Mouse (Mus musculus) forebrain, embryonic 14.5 days (tissue): ENCODE results near the gene Gmeb2. TPM values are rescaled to one million over a fixed set of nuclear protein-coding genes. Genes with fewer than 3 reads are reported as not detected.
A peak's percentile ranks its signal among the peaks of the same experiment; 100 is the strongest.

Experiments used
- ATAC-seq: fragments of 200-750 bp; cut with Nextera tagmentation; 2 replicates; pipeline ENCODE4 v1.8.0; 2017; ENCODE audit warnings: mild to moderate bottlenecking, moderate library complexity
- DNase-seq: peaks from one replicate; pipeline ENCODE4 v3.0.0-alpha.2; 2015; ENCODE audit warnings: low spot score
- H3K27ac ChIP-seq: fragments of 300-500 bp; sonication (generic); 2 replicates; pipeline ENCODE4 v1.5.1; 2014; ENCODE audit warnings: low read depth, mild to moderate bottlenecking, control low read depth, low read length, moderate library complexity
- H3K27me3 ChIP-seq: fragments of 300-500 bp; sonication (generic); replicated peaks from 2 replicates; pipeline ENCODE4 v1.6.1; 2014; ENCODE audit warnings: low read length, control low read depth, mixed read lengths; ENCODE audit not compliant: control insufficient read depth, insufficient read depth
- H3K36me3 ChIP-seq: fragments of 300-500 bp; sonication (generic); 2 replicates; pipeline ENCODE4 v1.6.1; 2014; ENCODE audit warnings: low read length, control low read depth; ENCODE audit not compliant: control insufficient read depth, insufficient read depth
- H3K4me1 ChIP-seq: fragments of 300-500 bp; sonication (generic); 2 replicates; pipeline ENCODE4 v1.6.1; 2014; ENCODE audit warnings: antibody characterized with exemption, low read length, control low read depth; ENCODE audit not compliant: control insufficient read depth, insufficient read depth
- H3K4me2 ChIP-seq: fragments of 300-500 bp; sonication (generic); 2 replicates; pipeline ENCODE4 v1.6.1; 2014; ENCODE audit warnings: mild to moderate bottlenecking, control low read depth, low read length
- H3K4me3 ChIP-seq: fragments of 300-500 bp; sonication (generic); 2 replicates; pipeline ENCODE4 v1.5.1; 2014; ENCODE audit warnings: low read depth, low read length, control low read depth
- H3K9ac ChIP-seq: fragments of 300-500 bp; sonication (generic); 2 replicates; pipeline ENCODE4 v1.6.1; 2014; ENCODE audit warnings: mild to moderate bottlenecking, low read length, control low read depth, moderate library complexity
- H3K9me3 ChIP-seq: fragments of 300-500 bp; sonication (generic); replicated peaks from 2 replicates; pipeline ENCODE4 v1.6.1; 2016; ENCODE audit warnings: low read length, control low read depth, mixed read lengths; ENCODE audit not compliant: control insufficient read depth
- WGBS: fragments of 180-500 bp; shearing (Covaris S2); extraction: QIAGEN DNeasy Blood & Tissue Kit; methylation state at CpG from one replicate; pipeline ENCODE4 v1.1.7; 2014; 5-methylcytosine and 5-hydroxymethylcytosine counted together
- polyA plus RNA-seq: library from polyadenylated mRNA; unstranded; fragments of >200 nt; fragmentation: Nextera tagmentation; extraction: Ambion mirVana; gene quantifications from 2 replicates; pipeline ENCODE4 v1.2.1, GENCODE M21; 2014

Gene Gmeb2
- polyA plus RNA-seq, 1 experiment from 2014 or later = 19.2 TPM

DNA sequence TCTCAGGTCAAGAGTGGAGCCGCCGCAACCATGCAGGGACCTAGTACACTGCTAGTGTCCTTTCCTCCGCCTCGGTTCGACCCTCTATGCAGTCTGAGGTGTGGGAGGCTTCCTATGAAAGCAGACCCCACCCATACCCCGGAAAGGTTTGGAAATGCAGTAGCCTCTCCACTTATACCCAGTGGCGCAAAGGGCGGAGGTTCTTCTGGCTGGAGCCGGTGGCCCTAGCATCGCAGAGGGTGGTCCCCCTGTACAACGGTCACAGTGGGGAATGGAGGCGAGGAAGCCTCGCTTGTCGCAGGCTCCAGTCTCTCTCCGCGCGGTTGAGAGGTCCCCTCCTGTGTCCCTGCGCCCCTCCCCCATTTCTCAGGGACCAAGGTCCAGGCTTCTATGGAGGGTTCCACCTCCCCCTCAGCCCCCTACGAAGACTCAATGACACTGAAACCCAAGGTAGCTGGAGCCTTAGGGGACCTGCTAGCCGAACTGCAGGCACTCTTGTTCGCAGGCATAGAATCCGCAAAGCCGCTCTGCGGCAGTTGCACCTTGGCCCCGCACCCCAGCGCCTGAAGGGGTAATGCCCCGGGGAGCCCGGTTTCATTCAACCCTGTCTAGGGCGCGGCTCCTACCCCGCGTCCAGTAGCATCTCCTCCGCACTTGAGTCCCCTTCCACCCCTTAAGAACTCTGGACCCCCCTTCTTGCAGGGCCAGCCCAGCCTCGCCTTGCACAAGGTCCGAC lies 25.7 kb upstream of the Gmeb2 start:
- no peaks in the 10 kb centered on the region for H3K9me3 ChIP-seq
- peak overlapping the region; percentile 58 for H3K4me2 ChIP-seq
- peaks cover 4% of the 10 kb centered on the region; the same call in 1 of the 2 replicates for H3K27me3 ChIP-seq
- H3K4me3 ChIP-seq = peak overlapping the region; percentile 81
- WGBS = under 1% methylated on average over 35 of the region's 35 CpGs
- H3K9ac ChIP-seq = peak overlapping the region; percentile 94
- H3K36me3 ChIP-seq = peaks cover 7% of the 10 kb centered on the region
- DNase-seq (peak; percentile 55), ATAC-seq (peak; percentile 73)
- H3K27ac ChIP-seq = peak overlapping the region; percentile 93
- H3K4me1 ChIP-seq = peaks cover 8% of the 10 kb centered on the region

DNA sequence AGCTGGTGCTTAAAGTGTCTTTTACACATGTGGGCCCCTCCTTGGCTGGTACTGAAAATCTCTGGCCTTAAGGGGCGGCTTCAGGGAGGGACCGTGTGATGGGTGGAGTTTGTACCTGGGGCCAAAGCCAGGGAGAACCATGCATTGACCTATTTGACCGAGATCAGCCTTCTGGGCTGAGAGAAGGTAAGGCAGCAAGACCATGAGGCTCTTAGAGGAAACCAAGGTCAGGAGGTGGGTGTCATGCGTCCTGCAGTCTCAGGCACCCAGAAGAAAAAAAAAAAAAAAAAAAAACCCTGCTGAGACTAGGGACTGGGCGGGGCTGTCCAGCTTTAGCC lies 25.1 kb upstream of the Gmeb2 start:
- Histone ChIP-seq H3K9ac (peak overlapping the region; percentile 94), H3K36me3 (peaks cover 11% of the 10 kb centered on the region), H3K4me1 (peaks cover 8% of the 10 kb centered on the region), H3K27me3 (peaks cover 4% of the 10 kb centered on the region; the same call in 1 of the 2 replicates), H3K4me3 (peak overlapping the region; percentile 81), H3K9me3 (no peaks in the 10 kb centered on the region), H3K4me2 (peak overlapping the region; percentile 58), H3K27ac (peak overlapping the region; percentile 93; the same call in 1 of the 2 replicates)
- DNase-seq = no peak
- ATAC-seq = no peak
- WGBS = 18% methylated on average over 5 of the region's 5 CpGs

DNA sequence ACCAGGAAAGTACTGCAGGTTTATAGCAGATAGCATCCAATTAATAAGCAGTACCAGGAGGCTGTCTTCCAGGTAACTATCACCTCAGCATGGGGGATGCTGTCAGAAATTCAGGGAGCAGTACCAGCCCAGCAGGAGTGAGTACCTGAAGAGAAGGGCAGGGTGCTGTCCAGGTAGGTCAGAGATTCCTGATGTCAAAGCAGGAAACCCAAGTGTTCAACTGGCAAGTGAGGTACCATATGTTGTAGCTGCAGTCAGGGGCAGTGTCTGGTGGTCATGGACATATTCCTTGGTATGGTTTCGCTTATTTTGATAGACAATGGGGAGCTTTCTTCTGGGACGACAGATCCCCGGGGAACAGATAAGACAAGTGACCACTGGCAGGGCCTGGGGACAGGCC lies 24.6 kb upstream of the Gmeb2 start:
- DNase-seq (no peak), ATAC-seq (no peak)
- Histone ChIP-seq H3K4me1 (peaks cover 8% of the 10 kb centered on the region), H3K9me3 (no peaks in the 10 kb centered on the region), H3K9ac (peak overlapping the region; percentile 94), H3K36me3 (peaks cover 16% of the 10 kb centered on the region), H3K4me2 (peak overlapping the region; percentile 58), H3K4me3 (peak overlapping the region; percentile 81), H3K27me3 (peaks cover 4% of the 10 kb centered on the region; the same call in 1 of the 2 replicates), H3K27ac (no peak overlapping the region)
- 84% methylated on average over 3 of the region's 3 CpGs for WGBS

DNA sequence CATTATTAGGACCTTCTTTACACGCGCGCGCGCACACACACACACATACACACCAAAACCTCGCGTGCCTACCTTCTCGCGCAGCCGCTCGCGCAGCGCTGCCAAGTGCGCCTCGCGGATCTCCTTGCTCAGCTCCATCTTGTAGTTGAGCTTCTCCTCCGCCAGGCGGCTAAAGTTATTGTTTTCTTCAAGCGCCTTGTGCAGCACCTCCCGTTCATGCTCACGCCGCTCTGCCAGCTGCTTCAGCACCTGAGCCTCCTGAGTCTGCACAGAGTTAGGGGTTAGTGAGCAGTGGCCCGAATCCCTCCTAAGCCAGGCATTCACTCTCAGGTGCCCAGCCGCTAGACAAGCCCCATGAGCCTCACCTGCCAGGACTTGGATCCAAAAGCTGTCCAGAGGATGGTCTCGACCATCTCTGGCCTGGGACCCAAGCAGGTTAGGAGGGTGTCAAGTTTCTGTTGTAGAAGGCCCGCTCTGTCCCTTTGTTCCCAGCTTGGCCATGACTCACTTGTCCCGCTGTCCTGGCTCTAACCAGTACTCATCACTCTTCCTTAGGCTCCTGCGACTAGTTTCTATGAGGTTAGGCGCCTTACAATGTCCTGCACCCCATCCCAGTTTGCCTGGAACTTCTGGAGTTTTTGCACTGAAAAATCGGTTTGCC lies 19.4 kb upstream of the Gmeb2 start:
- H3K4me1 ChIP-seq = peaks cover under 1% of the 10 kb centered on the region
- no peak overlapping the region for H3K9ac ChIP-seq
- peak; percentile 83 for DNase-seq
- 10% methylated on average over 30 of the region's 30 CpGs for WGBS
- no peak overlapping the region for H3K4me2 ChIP-seq
- no peak overlapping the region for H3K4me3 ChIP-seq
- ATAC-seq = peak; percentile 72
- no peak overlapping the region for H3K27ac ChIP-seq
- no peaks in the 10 kb centered on the region for H3K27me3 ChIP-seq
- no peaks in the 10 kb centered on the region for H3K9me3 ChIP-seq
- peaks cover 49% of the 10 kb centered on the region for H3K36me3 ChIP-seq

DNA sequence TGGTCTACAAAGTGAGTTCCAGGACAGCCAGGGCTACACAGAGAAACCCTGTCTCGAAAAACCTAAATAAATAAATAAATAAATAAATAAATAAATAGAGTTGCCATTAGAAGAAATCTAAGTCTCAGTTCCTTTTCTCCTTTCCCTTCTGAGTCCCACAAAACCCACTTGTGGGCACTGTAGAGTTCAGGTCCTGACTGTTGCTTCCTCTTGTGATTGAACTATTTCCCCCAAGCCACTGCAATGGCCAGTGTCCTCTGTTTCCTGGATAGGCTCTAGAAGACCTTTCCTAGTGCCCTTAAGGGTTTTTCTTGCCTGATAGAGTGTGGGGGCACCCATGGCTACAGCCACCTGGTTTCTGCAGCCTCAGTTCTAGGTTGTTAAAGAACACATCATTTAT lies 17.1 kb upstream of the Gmeb2 start:
- 81% methylated on average over 1 of the region's 1 CpGs for WGBS
- Histone ChIP-seq H3K27me3 (no peaks in the 10 kb centered on the region), H3K9me3 (no peaks in the 10 kb centered on the region), H3K4me2 (no peak overlapping the region), H3K4me1 (no peaks in the 10 kb centered on the region), H3K27ac (no peak overlapping the region), H3K4me3 (no peak overlapping the region), H3K36me3 (peaks cover 60% of the 10 kb centered on the region), H3K9ac (no peak overlapping the region)
- no peak for DNase-seq
- ATAC-seq = no peak

DNA sequence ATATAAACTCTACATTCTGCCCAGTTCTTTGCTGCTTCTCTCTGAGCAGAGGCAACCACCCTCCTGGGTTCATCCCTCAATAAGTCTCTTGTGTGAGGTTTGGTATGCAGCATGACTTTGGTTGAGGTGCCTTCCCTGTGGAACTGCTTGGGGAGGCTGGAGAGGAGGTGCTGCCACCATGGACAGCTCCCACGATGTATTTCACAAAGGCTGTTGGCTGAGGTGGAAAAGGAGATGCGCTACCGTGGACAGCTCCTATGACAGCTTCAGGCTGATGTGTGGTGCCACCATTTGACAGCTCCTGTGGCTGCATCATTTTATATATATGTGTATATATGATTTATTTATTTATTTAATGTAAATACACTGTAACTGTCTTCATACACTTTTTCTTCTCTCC lies 14.2 kb upstream of the Gmeb2 start:
- Histone ChIP-seq H3K4me1 (no peaks in the 10 kb centered on the region), H3K4me2 (no peak overlapping the region), H3K9ac (no peak overlapping the region), H3K9me3 (no peaks in the 10 kb centered on the region), H3K36me3 (peaks cover 41% of the 10 kb centered on the region), H3K27ac (no peak overlapping the region), H3K27me3 (no peaks in the 10 kb centered on the region), H3K4me3 (no peak overlapping the region)
- WGBS = 23% methylated on average over 3 of the region's 3 CpGs
- ATAC-seq = no peak
- DNase-seq = no peak

DNA sequence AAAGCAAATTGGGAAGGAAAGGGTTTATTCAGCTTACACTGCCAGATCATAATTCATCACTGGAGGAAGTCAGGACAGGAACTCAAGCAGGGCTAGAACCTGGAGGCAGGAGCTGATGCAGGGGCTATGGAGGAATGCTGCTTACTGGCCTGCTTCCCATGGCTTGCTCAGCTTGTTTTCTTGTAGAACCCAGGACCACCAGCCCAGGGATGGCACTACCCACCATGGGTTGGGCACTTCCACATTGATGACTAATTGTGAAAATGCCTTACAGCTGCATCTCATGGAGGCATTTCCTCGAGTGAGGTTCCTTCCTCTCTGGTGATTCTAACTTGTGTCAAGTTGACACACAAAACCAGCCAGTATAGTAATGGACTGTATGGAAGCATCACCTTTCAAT lies 3.1 kb upstream of the Gmeb2 start:
- H3K4me3 ChIP-seq = no peak overlapping the region
- H3K4me1 ChIP-seq = peaks cover 19% of the 10 kb centered on the region; the same call in 1 of the 2 replicates
- no peaks in the 10 kb centered on the region for H3K27me3 ChIP-seq
- ATAC-seq (no peak), DNase-seq (no peak)
- no peak overlapping the region for H3K4me2 ChIP-seq
- WGBS = 81% methylated on average over 1 of the region's 1 CpGs
- no peak overlapping the region for H3K9ac ChIP-seq
- H3K36me3 ChIP-seq = no peaks in the 10 kb centered on the region
- H3K27ac ChIP-seq = no peak overlapping the region
- H3K9me3 ChIP-seq = no peaks in the 10 kb centered on the region

DNA sequence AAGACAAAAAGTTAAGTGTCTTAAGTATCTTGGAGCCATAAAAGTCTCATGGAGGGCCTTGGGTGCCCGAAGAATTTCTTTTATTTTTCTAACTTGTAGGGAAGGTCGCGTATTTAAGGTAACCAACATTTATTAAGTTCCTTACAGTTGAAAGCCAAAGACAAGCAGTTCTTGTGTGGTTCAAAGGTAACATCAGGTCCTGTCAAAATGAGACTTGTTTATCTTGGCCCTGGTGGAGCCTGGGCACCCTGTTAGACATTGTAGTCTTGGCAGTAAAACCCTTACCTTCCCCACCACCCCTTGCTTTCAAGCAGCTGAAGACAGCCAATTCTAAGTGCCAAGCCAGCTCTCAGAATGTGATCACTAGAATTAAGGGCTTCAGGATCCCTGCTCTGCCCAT lies 856 bp upstream of the Gmeb2 start:
- peak overlapping the region; percentile 65 for H3K4me2 ChIP-seq
- DNase-seq (no peak), ATAC-seq (no peak)
- peak overlapping the region; percentile 71 for H3K4me3 ChIP-seq
- H3K4me1 ChIP-seq = peaks cover 19% of the 10 kb centered on the region; the same call in 1 of the 2 replicates
- no peak overlapping the region for H3K27ac ChIP-seq
- no peaks in the 10 kb centered on the region for H3K27me3 ChIP-seq
- no peaks in the 10 kb centered on the region for H3K36me3 ChIP-seq
- H3K9ac ChIP-seq = peak overlapping the region; percentile 52; the same call in 1 of the 2 replicates
- H3K9me3 ChIP-seq = no peaks in the 10 kb centered on the region
- 84% methylated on average over 3 of the region's 3 CpGs for WGBS
